Mouse (Mus musculus): ENCODE results near the gene Edil3.

Gene Edil3

GRCm38 (mm10) chr13:88821440-88822331 lies at the start of gene Edil3:
Gene Edil3, plus strand, starts transcription at chr13:88821472.
- DNase-seq = no peak

- DNase-seq = no peak
Observed at GRCm38 (mm10) chr13:88799186-88799585, 22.1 kb upstream of the Edil3 start.

DNA sequence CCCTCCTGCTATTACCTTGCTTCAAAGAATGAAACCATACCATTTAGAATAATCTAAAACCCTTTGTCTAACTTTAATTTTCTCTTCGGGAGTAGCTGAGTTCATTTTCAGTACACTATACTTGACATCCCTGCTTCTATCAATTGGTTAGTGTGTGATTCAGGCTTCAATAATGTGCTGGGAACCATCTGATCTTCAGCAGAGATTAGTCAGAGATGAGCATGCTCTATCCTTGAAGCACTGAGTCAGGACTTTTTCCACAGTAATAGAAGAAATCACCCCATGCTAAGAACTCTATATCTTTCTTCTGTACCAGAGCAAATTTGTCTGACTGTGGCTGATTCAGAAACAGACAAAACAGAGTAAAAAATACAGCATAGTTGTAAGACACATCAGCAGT lies 20.3 kb upstream of the Edil3 start:
- DNase-seq = no peak

DNA sequence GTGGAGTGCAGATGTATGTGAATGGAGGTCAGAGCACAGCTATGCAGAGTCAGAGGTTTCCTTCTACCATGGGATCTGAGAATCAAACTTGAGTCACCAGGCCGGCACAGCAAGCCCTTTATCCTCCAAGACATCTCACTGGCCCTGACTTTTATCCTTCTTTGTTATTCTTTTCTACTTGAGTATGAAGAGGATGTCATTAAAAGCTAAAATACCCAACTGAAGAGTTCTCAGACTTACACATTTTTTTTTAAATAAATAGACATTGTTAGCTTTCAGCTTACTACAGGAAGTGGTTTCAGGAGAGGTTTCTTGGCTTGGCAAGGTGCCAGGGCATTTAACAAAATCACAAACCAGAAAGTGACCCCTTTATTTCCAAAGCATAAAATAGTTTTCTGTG lies 15.4 kb upstream of the Edil3 start:
- no peak for DNase-seq

- DNase-seq = no peak
Observed at GRCm38 (mm10) chr13:88806269-88806668, 15.0 kb upstream of the Edil3 start.

DNA sequence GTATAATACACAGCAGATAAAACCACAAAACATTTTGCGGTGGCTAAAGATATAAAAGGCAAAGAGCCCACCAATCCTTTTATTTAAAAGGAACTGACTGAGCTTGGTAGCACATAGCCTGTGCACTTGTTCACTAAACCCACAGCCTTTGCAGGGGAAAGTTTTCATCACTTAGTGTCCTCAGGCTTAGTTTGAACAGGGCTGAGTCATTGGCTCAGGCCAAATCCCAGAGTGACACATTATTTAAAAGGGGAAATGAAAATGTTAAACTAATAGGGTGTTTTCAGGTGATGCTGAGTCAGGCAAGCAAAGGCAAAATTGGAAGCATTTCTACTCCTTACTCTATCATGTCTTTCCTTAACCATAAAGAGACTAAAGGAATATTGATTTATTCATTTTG lies 11.2 kb upstream of the Edil3 start:
- DNase-seq = no peak

DNA sequence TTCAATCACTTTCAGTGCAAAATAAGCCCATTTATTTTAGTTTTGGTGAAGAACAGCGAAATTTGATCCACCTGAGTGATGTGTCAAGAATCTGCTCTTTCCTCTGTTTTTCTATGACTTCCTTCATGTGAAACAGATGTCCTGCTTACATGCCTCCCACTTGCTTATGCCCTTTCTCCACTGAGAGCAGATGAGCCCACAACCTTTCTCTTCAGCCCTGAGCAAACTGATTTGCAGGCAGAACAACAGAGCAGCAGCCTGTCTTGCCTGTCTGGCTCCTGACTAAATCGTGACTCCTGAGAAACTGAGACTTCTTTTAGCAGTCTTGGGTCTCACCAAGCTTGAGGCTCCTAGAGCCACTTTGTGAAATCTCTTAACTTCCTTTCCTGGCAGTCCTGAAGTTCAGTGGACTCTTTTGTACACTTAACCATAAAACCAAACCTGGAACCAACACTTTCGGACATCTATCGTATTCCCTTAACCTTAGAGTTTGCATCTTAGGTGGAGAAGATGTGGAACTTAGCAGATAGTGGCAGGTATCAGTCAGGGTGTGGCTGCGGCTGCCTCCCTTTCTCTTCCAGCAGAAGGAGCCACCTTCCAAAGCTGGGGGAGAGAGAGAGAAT lies 475 bp upstream of the Edil3 start:
- DNase-seq = no peak

DNA sequence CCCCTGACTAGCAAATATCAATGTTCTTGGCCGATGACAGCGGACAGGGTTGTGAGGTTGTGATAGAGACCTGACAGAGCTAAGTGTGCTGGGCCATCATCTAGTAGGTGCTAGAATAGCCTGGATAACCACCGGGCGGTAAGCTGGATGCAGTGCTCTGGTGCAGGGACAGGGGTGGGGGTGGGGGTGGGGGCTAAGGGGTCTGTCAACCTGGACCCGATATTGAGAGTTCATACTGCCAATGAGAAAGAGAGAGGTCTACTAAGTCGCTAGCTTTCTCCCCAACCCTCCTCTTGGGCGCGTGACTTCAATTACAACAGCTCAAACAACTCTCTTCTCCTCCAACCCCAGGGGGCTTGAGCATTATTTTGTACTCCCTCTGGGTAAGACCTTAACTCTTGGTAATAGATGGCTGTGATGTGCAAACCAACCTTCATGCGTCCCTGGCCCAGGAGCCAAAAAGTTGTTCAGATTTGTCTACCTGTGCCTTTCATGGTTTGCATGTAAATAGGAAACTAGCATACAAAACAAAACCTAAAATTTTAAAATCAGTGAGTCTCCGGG lies 1.1 kb downstream of the Edil3 start:
- no peak for DNase-seq

- DNase-seq = no peak
Observed at GRCm38 (mm10) chr13:88822976-88823521, 1.8 kb downstream of the Edil3 start.

DNA sequence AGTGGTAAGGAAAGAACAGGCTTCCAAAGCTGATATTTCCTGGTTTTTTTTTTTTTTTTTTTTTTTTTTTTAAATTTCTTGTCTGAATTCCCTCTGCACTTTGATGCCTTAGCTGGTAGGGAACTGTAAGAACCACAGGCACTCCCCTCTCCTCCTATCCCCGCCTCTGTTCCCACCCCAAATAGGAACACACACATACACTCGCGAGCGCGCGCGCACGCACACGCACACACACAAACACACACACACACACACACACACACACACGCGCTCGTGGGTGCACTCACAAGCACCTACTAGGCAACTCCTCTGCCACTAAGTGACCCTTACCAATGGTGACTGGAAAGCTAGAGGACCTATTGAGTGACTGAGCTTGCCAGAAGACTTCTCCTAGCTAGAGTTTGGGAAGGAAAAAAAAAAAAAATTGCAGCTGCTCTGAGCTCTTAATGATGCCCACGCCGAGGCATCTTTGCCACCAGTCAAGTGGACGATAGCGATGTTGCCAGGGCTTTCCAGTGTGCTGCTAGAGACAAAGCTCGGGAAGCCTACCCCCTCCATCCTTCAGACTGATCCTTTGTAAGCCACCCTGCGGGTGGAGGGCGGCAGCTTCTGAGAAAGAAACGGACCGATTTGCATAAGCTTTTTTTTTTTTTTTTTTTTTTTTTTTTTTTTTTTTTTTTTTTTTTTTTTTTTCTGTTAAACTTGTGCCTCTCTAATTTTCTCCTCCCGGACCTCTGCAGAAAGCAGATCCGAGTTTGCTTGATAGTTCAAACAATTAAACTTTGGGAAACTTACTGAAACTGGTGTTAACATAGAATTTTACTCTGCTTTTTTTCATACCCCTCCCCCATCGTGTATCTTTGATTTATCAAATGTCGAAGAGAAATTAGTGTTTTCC lies 2.5 kb downstream of the Edil3 start:
- DNase-seq = no peak

- DNase-seq = no peak
Observed at GRCm38 (mm10) chr13:88824441-88824840, 3.2 kb downstream of the Edil3 start.

DNA sequence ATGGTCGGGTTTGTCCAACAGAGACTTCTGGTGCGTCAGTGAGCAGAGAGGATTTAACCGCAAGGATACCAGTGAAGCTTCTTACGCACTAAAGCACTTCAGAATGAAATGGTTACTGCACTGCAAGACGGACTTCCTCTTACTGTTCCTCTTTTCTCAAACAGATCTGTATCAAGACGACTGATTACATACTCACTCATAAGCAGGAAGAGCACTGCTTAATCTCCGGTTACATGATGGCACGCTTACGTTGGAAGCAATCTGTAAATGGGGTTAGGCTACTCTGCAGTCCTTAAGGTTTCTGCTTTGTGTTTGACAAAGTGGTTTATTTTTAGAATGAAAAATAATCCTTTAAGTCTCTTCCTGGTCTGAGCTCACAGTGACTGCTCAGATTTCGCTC lies 7.1 kb downstream of the Edil3 start:
- no peak for DNase-seq

DNA sequence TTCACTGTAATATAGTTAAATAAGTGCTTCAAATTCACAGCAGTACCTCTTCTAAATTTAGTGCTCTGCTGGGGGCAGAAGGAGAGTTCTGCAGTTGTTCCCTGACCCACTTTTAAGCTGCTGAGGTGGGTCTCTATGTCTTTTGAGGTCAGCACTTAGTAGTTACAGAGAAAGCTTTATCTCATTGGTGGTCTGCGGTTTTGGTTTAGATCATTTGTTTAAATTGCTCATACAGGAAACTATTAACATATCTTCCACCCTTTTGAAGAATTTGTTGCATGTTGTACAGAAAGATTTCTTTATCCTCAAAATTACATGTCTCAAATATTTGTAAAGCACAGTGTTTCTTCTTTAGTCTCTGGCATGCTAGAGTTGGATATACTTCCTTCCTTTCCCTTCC lies 12.5 kb downstream of the Edil3 start:
- DNase-seq = no peak

- no peak for DNase-seq
Observed at GRCm38 (mm10) chr13:88849739-88850138, 28.5 kb downstream of the Edil3 start.

- no peak for DNase-seq
Observed at GRCm38 (mm10) chr13:88879960-88880359, 58.7 kb downstream of the Edil3 start.

DNA sequence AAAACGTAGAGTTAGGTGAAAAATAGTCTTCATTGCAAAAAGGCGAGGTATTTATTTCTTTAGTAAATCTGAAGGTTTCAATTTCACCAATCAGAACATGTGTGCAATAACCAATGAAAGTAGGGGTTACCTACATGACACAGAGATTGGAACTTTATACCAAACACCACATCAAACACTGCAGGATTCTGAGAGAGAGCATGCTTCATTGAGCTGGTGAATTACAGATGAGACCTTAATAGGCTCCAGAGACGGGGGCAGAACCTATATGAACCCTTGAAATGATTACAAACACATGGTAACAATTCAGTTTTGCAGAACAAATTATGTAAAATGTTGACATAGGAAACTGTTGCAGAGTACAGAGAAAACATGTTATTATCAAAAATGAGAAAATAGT lies 69.5 kb downstream of the Edil3 start:
- no peak for DNase-seq

DNA sequence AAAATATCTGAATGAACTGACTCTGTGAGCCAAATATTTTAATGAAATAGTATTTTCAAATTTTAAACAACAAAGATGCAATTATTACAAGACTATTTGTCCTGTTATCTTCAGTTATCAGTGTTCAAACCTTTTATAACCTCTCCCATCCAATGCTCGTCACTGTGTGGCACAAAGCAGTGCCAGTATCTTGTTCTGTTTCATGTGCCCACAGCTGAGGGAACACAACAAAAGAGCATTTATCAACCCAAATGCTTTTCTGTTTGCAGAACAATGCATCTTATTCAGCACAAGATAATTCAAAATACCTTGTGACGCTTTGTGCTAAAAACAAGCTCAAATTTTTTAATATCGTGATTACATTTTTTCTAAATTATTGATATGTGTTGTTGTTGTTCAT lies 78.8 kb downstream of the Edil3 start:
- no peak for DNase-seq

DNA sequence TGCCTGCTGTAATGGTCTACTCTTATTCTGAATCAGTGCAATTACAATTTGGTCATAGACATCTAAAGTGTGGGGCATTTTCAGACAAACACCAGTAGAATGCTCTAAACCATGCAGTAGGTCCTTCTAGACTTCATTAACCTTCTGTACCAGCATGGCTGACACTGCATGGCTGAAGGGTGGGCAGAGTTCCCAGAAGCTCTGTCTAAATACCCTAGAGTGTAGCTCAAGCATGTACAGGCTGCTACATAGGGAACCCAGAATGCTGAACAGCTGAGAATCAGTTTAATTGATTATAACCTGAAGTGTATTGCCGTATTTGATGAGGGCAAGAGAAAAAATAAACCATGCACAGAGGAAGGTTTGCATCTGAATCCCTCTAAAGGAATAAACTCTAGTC lies 86.1 kb downstream of the Edil3 start:
- DNase-seq = no peak

DNA sequence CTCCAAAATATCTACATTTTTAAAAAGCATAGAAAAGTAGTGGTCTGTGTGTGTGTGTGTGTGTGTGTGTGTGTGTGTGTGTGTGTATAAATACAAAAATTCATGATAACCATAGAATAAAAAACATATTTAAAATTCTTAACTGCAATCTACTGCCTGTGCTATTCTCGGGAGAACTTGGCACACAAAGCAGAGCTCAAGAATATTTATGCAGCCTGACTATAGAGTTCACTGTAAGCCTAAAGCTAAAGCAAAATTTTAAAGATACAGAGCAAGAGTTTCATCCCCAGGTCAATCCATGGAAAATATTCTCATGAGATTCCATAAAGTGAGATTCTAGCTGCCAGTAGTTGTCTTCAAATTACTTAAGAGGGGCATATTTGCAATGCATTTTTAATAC lies 86.9 kb downstream of the Edil3 start:
- DNase-seq = no peak

DNA sequence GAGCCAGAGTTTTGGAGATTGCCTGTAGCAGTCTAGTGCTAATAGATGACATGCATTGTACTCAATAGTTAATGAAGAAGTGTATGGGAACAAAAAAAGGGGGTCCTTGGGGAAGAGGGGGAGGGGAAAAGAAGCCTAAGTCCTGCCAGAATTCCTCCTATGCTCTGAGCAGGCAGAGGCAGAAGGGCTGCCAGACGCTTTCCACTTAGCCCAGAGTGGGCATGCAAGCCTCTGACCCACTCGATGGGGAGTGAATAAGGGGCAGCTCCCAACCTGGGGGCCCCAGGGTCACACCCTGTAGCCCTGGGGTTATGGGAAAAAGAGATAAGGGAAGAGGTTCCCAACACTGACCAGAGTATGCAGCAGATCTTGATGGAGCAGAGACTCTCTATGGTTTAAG lies 95.2 kb downstream of the Edil3 start:
- no peak for DNase-seq

GRCm38 (mm10) chr13:88929626-88930025 lies 108.4 kb downstream of the Edil3 start:
- DNase-seq = no peak

- DNase-seq = no peak
Observed at GRCm38 (mm10) chr13:88938564-88938963, 117.3 kb downstream of the Edil3 start.

- DNase-seq = no peak
Observed at GRCm38 (mm10) chr13:88972355-88972754, 151.1 kb downstream of the Edil3 start.
